Mouse (Mus musculus) cerebellum, postnatal 4 days (tissue): ENCODE results near the gene Rpl11.
"Not testable (repeated sequence)": the region's sequence is repeated elsewhere in the genome, so short reads cannot be mapped to it uniquely, and the experiment has no call there.

Experiments used
- DNase-seq, 2 experiments: peaks; one replicate each; pipeline ENCODE4 v3.0.0; 2022; ENCODE audit warnings: low spot score in 2 of 2, mixed read lengths in 1 of 2

Gene Rpl11

DNA sequence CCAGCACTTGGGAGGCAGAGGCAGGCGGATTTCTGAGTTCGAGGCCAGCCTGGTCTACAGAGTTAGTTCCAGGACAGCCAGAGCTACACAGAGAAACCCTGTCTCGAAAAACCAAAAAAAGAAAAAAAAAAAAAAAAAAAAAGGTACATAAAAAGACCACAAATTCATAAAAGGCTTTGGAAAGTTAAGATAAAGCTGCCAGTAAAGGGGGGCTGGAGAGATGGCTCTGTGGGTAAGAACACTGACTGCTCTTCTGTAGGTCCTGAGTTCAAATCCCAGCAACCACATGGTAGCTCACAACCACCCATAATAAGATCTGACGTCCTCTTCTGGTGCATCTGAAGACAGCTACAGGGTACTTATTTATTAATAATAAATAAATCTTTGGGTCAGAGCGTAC, 73.0 kb downstream of the Rpl11 start:
- not testable (repeated sequence) for DNase-seq
